Mouse (Mus musculus): Measurements from ENCODE around the gene Micu1.
"Not testable (repeated sequence)": the region's sequence is repeated elsewhere in the genome, so short reads cannot be mapped to it uniquely, and the experiment has no call there.

Gene Micu1

DNA sequence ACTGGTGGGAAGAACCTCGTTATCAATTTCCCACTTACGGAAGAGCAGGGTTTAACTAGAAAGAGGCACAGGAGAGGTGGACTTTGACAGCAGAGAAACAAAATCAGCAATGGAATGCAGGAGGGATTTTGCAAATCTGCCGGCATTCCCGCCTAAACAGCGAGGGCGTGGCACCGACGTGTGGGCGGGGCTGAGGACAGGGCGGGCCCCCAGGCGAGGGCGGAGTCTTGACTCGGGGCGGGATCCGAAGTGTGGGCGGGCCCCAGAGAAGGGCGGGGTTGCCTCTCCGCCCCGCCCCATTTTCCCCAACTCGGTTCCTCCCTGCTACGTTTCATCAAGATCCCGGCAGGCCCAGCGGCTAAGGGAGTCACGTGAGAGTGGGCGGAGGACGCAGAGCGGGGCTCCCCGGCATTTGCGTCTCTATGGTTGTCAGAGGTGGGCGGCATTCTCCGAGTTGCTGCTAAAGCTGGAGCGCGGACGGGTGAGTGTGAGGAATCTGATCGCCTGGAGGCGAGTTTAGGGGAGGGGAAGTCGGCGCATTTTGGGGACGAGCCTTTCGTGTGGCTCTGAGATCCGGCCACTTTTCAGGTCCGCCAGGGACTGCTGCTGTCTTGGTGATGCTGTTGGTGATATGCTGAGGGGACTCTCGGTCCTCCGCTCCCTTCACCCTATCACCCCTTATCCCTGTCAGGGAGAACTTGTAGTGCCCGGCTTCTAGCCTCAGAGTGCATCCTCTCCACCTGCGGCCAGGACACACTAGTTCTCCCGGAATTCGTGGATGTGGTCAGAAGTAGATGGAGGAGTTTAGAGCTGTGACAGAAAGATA is at the start of gene Micu1:
Micu1 (plus strand) TSS at position 271 of the 826 bp plus-strand sequence.
- peak; percentile 96 for DNase-seq (ENCODE audit: low spot score)

DNA sequence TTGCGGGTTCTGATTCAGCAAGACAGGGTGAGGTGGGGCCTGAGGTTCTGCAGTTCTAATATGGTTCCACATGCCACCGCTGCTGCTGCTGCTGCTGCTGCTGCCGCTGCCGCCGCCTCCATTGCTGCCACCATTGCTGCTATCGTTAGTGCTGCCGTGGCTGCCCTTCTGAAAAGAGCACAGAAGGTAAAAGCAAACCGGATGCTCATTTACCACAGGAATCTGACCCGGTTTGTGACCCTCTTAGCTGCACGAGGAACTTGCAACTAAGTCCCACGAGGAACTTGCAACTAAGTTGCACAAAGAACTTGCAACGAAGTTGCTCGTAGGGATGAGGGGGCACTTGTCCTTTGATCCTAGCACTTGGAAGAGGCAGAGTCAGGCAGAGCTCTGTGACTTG is 45.5 kb upstream of the Micu1 start:
- DNase-seq (ENCODE audit: low spot score): no peak

GRCm38 (mm10) chr10:59664765-59665164 is 37.5 kb upstream of the Micu1 start:
- no peak for DNase-seq (ENCODE audit: low spot score)

GRCm38 (mm10) chr10:59665503-59666291 is 36.6 kb upstream of the Micu1 start:
- DNase-seq (ENCODE audit: low spot score): no peak

DNA sequence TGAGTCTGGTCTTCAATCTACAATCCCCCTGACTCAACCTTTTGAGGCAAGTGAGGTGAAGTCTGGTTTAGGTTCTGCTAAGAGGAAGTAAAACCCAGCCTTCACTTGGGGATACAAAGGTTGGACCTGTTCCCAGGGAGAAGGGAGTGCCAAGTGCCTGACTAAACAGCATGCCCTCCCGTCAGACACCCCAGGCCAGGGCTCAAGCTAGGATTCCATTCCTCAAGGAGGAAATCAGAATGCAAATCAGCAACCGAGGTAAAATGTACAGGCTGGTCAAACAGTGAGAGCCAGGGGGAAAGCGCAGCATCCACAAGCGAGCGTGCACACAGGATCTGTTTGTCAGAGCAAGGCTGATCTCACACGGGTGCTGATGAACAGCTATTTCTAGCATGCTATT is 34.9 kb upstream of the Micu1 start:
- DNase-seq (ENCODE audit: low spot score): peak; percentile 38

DNA sequence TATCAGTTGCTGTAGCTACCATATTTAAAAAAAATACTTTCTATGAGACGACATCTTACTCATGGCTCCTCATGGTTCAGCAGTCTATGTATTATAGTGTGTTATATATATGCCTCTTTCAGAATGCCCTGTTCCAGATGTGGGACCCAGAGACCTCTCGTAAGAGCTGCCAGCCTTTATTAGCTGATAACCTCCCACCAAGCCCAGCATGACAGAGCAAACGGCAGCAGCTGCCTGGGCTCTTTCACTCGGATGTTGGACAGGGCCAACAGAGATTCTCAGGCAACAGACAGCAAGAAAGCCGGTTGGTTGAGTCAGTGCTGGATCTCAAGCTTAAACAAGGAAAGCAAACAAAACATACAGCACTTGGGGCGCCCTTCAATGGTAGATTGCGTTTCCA is 33.8 kb upstream of the Micu1 start:
- DNase-seq (ENCODE audit: low spot score): no peak

DNA sequence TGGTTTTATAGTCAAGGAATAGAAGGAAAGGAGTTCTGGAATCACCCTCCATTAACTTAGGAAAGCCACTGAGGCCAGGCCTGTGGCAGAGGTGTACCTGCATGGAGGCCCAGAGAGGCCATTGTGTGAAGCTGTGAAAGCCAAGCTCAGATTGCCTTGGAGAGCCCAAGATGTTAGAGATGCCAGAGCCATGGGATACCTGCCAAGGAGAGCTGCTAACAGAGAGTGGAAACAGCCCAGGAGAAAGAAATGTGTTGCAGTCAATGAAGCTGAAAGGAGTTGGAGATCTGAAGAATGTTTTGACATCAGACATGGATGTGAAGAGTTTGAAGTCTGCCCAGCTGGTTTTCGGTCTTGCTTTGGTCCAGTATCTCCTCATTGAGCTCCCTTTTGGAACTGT is 24.4 kb upstream of the Micu1 start:
- DNase-seq (ENCODE audit: low spot score): no peak

DNA sequence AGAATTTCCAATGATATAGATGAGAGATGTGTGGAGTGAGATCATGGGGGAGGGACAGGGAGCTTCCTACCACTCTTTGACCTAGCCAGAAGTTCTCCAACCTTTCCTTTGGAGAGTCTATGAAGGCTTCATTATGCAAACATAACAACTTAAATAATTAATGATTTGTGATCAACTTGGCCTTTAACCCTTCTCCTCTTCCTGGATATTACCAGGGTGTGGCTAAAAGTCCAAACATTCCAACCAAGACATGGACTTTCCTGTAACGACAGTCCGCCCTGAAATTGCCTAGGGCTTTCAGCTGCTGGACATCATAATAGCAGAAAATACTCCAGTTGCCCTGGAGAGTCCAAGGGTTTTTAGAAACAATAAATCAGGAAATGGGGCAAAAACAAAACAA is 23.1 kb upstream of the Micu1 start:
- DNase-seq (ENCODE audit: low spot score): no peak

- DNase-seq (ENCODE audit: low spot score): not testable (repeated sequence)
Measured at GRCm38 (mm10) chr10:59685586-59685985, 16.7 kb upstream of the Micu1 start.

DNA sequence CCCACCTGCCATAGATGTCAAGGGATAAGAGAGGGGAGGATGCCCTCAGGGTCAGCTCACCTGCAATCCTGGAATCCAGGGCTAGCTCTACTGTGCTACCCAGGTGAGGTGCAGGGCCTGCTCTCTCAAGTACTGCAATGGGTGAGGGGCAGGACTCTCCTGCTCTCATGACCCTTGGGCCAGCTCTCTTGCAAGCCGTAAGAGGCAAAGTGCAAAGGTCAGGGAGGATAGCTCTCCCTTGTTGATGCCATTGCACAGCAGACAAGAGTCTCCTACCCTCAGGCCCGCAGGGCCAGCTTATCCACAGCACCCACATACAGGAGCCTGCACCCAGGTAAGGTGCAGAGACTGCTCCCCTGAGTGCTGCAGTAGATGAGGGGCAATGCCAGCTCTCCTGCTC is 15.2 kb upstream of the Micu1 start:
- no peak for DNase-seq (ENCODE audit: low spot score)

DNA sequence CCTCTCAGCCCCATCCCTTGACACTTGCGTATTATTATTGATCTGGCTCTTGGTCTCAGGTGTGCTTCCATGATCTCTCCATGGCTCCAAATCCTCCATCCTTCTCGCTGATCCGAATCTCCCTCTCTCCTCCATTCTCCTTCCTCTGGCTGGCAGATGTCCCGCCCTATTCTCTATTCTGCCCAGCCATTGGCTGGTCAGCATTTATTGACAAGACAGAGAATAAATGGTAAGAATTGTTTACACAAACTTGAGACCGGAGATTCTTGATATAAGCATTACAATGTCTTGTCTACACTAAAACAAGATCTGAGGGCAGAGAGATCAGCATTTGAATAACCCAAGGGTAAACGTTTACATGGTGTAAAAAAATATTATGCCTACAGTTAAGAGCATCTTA is 12.4 kb upstream of the Micu1 start:
- no peak for DNase-seq (ENCODE audit: low spot score)

- DNase-seq (ENCODE audit: low spot score): no peak
Measured at GRCm38 (mm10) chr10:59692441-59692840, 9.8 kb upstream of the Micu1 start.

DNA sequence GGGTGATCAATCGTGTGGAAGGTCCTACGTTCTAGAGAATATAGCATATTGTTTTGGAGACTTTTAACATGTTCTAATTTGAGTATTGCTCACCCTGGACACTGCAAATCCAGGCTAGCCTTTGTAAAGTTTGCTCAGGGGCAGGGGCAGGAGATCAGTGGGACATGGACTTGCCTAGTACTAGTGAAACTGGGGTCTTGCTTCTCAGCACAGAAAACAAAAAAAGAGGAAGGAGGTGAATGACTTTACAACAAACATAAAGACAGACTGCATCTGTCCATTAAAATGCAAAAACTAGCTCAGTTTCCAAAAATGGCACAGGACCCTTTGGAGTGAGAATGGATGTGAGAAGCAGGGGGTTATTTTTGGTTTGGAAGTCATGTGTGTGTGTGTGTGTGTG is 8.2 kb upstream of the Micu1 start:
- no peak for DNase-seq (ENCODE audit: low spot score)

DNA sequence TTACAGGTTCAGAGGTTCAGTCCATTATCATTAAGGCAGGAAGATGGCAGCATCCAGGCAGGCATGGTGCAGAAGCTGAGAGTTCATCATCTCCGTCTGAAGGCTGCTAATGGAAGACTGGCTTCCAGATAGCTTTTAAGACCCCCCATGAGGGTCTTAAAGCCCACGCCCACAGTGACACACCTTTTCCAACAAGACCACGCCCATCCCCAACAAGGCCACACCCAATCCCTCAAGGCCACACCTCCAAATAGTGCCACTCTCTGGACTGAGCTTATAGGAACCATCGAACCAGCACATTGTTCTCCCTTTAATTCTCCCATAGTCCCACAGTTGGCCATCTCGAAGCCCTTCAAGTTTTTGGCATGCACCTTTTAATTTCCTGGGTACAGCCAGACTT is 2.8 kb upstream of the Micu1 start:
- DNase-seq (ENCODE audit: low spot score): no peak

- DNase-seq (ENCODE audit: low spot score): no peak
Measured at GRCm38 (mm10) chr10:59701805-59702204, 472 bp upstream of the Micu1 start.

GRCm38 (mm10) chr10:59703060-59703760 is 933 bp downstream of the Micu1 start:
- peak; percentile 45 for DNase-seq (ENCODE audit: low spot score)

GRCm38 (mm10) chr10:59706991-59707546 is 4.8 kb downstream of the Micu1 start:
- DNase-seq (ENCODE audit: low spot score): no peak

DNA sequence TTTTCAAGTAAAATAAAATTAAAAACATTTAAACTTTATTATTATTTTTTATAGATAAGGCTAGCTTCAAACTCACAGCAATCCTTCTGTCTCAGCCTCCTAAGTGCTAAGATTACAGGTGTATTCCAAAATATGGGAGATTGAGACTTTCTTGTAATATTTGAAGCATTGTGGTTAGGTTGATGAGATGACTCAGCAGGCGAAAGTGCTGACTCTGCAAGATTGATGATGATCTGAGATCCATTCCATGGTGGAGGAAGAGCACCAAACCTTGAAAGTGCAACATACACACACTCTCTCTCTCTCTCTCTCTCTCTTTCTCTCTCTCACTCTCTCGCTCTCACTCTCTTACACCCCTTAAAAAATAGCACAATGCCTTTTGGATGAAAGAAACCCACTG is 5.3 kb downstream of the Micu1 start:
- DNase-seq (ENCODE audit: low spot score): no peak

DNA sequence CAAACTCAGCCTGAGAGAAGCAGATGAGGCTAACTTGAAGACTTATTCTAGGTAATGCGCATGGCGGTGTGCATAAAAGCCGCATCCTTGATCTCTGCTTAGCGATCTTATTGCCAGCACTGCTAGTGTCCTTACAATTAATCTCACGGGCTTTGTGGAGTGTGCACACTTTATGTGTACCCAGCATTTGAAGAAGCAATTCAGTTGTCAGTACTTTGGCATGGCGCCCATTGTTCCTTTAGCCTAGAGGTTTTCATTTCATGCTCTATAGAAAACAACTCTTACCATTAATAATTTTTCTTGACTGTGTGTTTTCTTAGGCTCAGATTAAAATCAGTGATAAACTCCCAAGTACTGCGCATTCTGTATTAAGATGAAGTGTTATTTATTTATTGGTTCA is 7.0 kb downstream of the Micu1 start:
- DNase-seq (ENCODE audit: low spot score): peak; percentile 35

DNA sequence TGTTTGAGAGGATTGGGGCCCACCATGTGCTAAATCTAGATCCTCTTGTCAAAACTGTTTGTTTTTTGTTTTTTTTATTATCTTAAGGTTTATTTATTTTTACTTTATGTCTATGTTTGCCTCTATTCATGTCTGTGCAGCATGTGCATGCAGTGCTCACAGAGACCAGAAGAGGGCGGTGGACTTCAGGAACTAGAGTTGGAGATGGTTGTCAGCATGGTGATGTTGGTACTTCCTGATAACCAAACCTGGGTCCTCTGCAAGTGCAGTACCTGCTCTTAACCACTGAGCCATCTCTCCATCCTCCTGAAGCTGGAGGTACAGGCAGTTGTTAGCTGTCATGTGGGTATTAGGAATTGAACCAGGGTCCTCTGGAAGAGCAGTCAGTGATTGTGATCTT is 8.0 kb downstream of the Micu1 start:
- no peak for DNase-seq (ENCODE audit: low spot score)

- no peak for DNase-seq (ENCODE audit: low spot score)
Measured at GRCm38 (mm10) chr10:59712062-59712461, 9.8 kb downstream of the Micu1 start.

GRCm38 (mm10) chr10:59720017-59720416 is 17.7 kb downstream of the Micu1 start:
- no peak for DNase-seq (ENCODE audit: low spot score)
